Mouse (Mus musculus): ENCODE results near the gene Prss33. TPM values are rescaled to one million over a fixed set of nuclear protein-coding genes. Genes with fewer than 3 reads are reported as not detected.
A peak's percentile ranks its signal among the peaks of the same experiment; 100 is the strongest.

Gene Prss33
- polyA plus RNA-seq, 1 experiment from 2014 or later: not detected

DNA sequence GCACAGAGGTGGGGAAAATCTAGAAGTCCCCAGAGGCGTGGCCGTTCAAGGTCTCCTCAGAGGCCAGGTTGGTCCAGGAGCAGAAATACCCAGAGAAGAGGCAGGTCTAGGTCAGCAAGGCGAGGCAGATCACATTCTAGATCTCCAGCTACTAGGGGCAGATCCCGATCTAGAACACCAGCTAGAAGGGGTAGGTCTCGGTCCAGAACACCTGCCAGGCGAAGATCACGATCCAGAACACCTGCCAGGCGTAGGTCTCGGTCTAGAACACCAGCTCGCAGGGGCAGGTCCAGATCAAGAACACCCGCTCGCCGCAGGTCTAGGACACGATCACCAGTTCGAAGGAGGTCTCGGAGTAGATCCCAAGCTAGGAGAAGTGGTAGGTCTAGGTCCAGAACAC lies 20.2 kb downstream of the Prss33 start:
- Histone ChIP-seq H3K9me3 (ENCODE audit: control insufficient read depth, low read length) (peaks cover 25% of the 10 kb centered on the region), H3K36me3 (ENCODE audit: control insufficient read depth, insufficient read depth) (peaks cover 87% of the 10 kb centered on the region), H3K27ac (ENCODE audit: low read length) (no peak overlapping the region), H3K27me3 (replicated peaks; ENCODE audit: control insufficient read depth, insufficient read depth, low read length) (no peaks in the 10 kb centered on the region), H3K9ac (replicated peaks; ENCODE audit: low read depth, low read length) (no peak overlapping the region), H3K4me1 (replicated peaks; ENCODE audit: control insufficient read depth, insufficient read depth, low read length) (no peaks in the 10 kb centered on the region), H3K4me3 (replicated peaks; ENCODE audit: low read length) (no peak overlapping the region), H3K4me2 (ENCODE audit: low read length) (no peak overlapping the region)
- no peak for ATAC-seq
- 97% methylated on average over 16 of the region's 16 CpGs for WGBS

- no peak overlapping the region for H3K4me2 ChIP-seq (ENCODE audit: low read length)
- H3K4me3 ChIP-seq (replicated peaks; ENCODE audit: low read length): no peak overlapping the region
- H3K9ac ChIP-seq (replicated peaks; ENCODE audit: low read depth, low read length): no peak overlapping the region
- H3K27me3 ChIP-seq (replicated peaks; ENCODE audit: control insufficient read depth, insufficient read depth, low read length): no peaks in the 10 kb centered on the region
- peaks cover 36% of the 10 kb centered on the region for H3K36me3 ChIP-seq (ENCODE audit: control insufficient read depth, insufficient read depth)
- 96% methylated on average over 3 of the region's 3 CpGs for WGBS
- peaks cover 28% of the 10 kb centered on the region for H3K4me1 ChIP-seq (replicated peaks; ENCODE audit: control insufficient read depth, insufficient read depth, low read length)
- no peak overlapping the region for H3K27ac ChIP-seq (ENCODE audit: low read length)
- ATAC-seq: no peak
- H3K9me3 ChIP-seq (ENCODE audit: control insufficient read depth, low read length): no peaks in the 10 kb centered on the region
Observed at GRCm38 (mm10) chr17:23807918-23808317, 27.9 kb downstream of the Prss33 start.

DNA sequence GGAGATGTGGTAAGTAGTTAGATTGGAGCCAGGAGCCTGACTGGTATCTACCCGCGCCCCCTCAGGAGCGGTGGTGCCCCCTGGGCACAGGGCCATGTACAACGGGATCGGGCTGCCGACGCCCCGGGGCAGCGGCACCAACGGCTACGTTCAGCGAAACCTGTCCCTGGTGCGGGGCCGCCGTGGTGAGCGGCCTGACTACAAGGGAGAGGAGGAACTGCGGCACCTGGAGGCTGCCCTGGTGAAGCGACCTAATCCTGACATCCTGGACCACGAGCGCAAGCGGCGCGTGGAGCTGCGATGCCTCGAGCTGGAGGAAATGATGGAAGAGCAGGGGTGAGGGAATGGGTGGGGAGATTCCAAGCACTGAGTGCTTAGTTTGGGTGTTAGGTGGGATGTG lies 29.0 kb downstream of the Prss33 start:
- Histone ChIP-seq H3K4me3 (replicated peaks; ENCODE audit: low read length) (no peak overlapping the region), H3K36me3 (ENCODE audit: control insufficient read depth, insufficient read depth) (peaks cover 28% of the 10 kb centered on the region), H3K4me2 (ENCODE audit: low read length) (no peak overlapping the region; the same call in 1 of the 2 replicates), H3K4me1 (replicated peaks; ENCODE audit: control insufficient read depth, insufficient read depth, low read length) (peaks cover 32% of the 10 kb centered on the region), H3K27ac (ENCODE audit: low read length) (no peak overlapping the region), H3K9ac (replicated peaks; ENCODE audit: low read depth, low read length) (no peak overlapping the region), H3K9me3 (ENCODE audit: control insufficient read depth, low read length) (no peaks in the 10 kb centered on the region), H3K27me3 (replicated peaks; ENCODE audit: control insufficient read depth, insufficient read depth, low read length) (no peaks in the 10 kb centered on the region)
- ATAC-seq: no peak
- WGBS: 81% methylated on average over 25 of the region's 25 CpGs

DNA sequence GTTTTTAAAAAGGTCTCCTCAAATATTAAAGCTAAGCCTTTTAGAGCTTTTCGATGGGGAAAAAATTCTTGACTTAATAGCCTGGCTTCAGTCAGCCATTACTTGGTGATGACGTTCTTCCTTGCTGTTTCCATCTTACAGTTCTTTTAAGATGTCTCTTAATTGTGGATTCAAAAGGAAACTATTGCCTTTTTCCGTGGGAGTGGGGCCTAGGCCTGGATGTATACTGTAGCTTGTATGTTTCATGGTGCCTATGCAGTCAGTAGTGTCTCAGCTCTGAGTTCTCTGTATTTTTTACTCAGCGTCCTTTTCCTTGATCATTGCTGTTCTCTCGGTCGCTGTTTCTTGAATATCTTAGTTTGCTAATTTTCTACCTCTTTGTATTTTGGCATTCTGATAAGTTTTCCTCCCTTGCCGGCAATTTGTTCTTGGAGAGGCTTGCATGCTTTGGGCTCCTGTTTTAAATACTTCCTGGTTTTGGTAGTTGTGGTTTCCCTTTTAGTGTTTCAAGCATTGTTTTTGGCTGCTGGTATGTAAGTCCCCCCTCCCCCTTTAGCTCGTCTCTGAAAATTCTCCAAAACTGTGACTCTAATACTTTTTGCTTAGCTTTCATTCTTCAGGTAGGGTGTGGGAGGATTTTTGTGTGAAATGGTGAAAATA lies 31.3 kb downstream of the Prss33 start:
- peaks cover 10% of the 10 kb centered on the region for H3K36me3 ChIP-seq (ENCODE audit: control insufficient read depth, insufficient read depth)
- ATAC-seq: no peak
- WGBS: 1% methylated on average over 8 of the region's 8 CpGs
- H3K9me3 ChIP-seq (ENCODE audit: control insufficient read depth, low read length): no peaks in the 10 kb centered on the region
- peak overlapping the region; percentile 94 for H3K4me2 ChIP-seq (ENCODE audit: low read length)
- peaks cover 32% of the 10 kb centered on the region for H3K4me1 ChIP-seq (replicated peaks; ENCODE audit: control insufficient read depth, insufficient read depth, low read length)
- no peaks in the 10 kb centered on the region for H3K27me3 ChIP-seq (replicated peaks; ENCODE audit: control insufficient read depth, insufficient read depth, low read length)
- H3K4me3 ChIP-seq (replicated peaks; ENCODE audit: low read length): peak overlapping the region; percentile 100
- H3K27ac ChIP-seq (ENCODE audit: low read length): no peak overlapping the region
- peak overlapping the region; percentile 88 for H3K9ac ChIP-seq (replicated peaks; ENCODE audit: low read depth, low read length)

DNA sequence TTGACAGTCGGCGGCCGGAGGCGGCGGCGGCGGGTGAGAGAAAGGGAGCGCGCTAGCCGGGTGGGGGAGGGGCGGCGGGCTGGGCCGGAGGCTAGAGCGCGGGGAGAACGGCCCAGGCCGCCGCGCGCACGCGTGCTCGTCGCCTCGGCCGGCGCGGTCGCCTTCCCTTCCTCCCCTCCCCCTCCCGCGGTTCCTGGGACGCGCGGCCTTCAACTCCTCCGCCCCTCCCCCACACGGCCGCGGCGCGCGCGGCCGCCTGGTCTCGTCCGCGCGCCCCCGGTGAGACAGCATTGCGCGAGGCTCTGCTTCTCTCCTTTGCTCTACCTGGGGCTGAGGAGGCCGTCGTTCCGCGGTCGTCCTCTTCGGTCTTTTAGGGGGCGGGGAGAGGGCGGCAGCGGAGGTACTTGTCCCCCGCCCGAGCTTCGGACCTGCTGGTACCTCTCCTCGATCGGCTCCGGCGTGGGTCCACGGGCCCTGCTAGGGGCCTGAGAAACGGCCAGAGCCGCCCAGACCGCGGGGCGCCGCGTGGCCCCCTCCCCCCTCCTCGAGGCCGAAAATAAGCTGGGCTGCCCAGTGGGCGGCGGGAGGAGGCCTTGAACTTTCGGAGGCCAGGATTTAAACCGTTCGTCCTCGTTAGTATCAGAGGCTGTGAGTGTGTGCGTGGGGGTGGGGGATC lies 32.4 kb downstream of the Prss33 start:
- peak overlapping the region; percentile 88 for H3K9ac ChIP-seq (replicated peaks; ENCODE audit: low read depth, low read length)
- peaks cover 32% of the 10 kb centered on the region for H3K4me1 ChIP-seq (replicated peaks; ENCODE audit: control insufficient read depth, insufficient read depth, low read length)
- no peaks in the 10 kb centered on the region for H3K9me3 ChIP-seq (ENCODE audit: control insufficient read depth, low read length)
- H3K4me2 ChIP-seq (ENCODE audit: low read length): peak overlapping the region; percentile 94
- H3K27me3 ChIP-seq (replicated peaks; ENCODE audit: control insufficient read depth, insufficient read depth, low read length): no peaks in the 10 kb centered on the region
- WGBS: under 1% methylated on average over 67 of the region's 83 CpGs
- peak; percentile 43 for ATAC-seq
- peak overlapping the region; percentile 100 for H3K4me3 ChIP-seq (replicated peaks; ENCODE audit: low read length)
- peak overlapping the region; percentile 92 for H3K27ac ChIP-seq (ENCODE audit: low read length)
- no peaks in the 10 kb centered on the region; the same call in 1 of the 2 replicates for H3K36me3 ChIP-seq (ENCODE audit: control insufficient read depth, insufficient read depth)

- Histone ChIP-seq H3K27me3 (replicated peaks; ENCODE audit: control insufficient read depth, insufficient read depth, low read length) (no peaks in the 10 kb centered on the region), H3K27ac (ENCODE audit: low read length) (peak overlapping the region; percentile 92), H3K4me3 (replicated peaks; ENCODE audit: low read length) (peak overlapping the region; percentile 100), H3K4me1 (replicated peaks; ENCODE audit: control insufficient read depth, insufficient read depth, low read length) (peaks cover 32% of the 10 kb centered on the region), H3K36me3 (ENCODE audit: control insufficient read depth, insufficient read depth) (no peaks in the 10 kb centered on the region), H3K9me3 (ENCODE audit: control insufficient read depth, low read length) (no peaks in the 10 kb centered on the region), H3K9ac (replicated peaks; ENCODE audit: low read depth, low read length) (peak overlapping the region; percentile 88), H3K4me2 (ENCODE audit: low read length) (peak overlapping the region; percentile 68)
- ATAC-seq: peak; percentile 99
- WGBS: 1% methylated on average over 60 of the region's 60 CpGs
Observed at GRCm38 (mm10) chr17:23802746-23803365, 33.0 kb downstream of the Prss33 start.

- 93% methylated on average over 10 of the region's 10 CpGs for WGBS
- H3K9me3 ChIP-seq (ENCODE audit: control insufficient read depth, low read length): no peaks in the 10 kb centered on the region
- H3K9ac ChIP-seq (replicated peaks; ENCODE audit: low read depth, low read length): no peak overlapping the region
- H3K27ac ChIP-seq (ENCODE audit: low read length): no peak overlapping the region
- H3K4me3 ChIP-seq (replicated peaks; ENCODE audit: low read length): no peak overlapping the region
- H3K4me1 ChIP-seq (replicated peaks; ENCODE audit: control insufficient read depth, insufficient read depth, low read length): peaks cover 26% of the 10 kb centered on the region
- ATAC-seq: no peak
- H3K36me3 ChIP-seq (ENCODE audit: control insufficient read depth, insufficient read depth): no peaks in the 10 kb centered on the region
- H3K4me2 ChIP-seq (ENCODE audit: low read length): no peak overlapping the region
- H3K27me3 ChIP-seq (replicated peaks; ENCODE audit: control insufficient read depth, insufficient read depth, low read length): no peaks in the 10 kb centered on the region
Observed at GRCm38 (mm10) chr17:23801627-23802026, 34.2 kb downstream of the Prss33 start.

DNA sequence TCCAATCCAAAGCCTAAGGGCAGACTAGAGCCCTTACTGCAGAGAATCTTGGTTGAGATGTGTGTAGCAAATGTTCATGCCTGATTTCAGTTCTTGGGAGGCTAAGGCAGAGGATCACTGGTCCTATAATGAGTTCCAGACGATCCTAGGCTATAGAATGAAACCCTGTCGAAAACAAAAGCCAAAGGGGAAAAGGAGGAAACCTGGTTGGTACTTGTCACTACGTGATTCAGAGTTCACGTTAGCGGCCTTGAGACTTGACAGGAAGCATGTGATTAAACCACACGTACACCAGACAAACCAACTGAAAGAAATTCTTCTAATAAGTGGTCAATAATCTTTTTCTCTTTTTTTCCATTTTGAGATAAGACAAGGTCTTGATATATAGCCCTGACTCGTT lies 38.5 kb downstream of the Prss33 start:
- no peaks in the 10 kb centered on the region for H3K36me3 ChIP-seq (ENCODE audit: control insufficient read depth, insufficient read depth)

GRCm38 (mm10) chr17:23795323-23795722 lies 40.5 kb downstream of the Prss33 start:
- no peak overlapping the region for H3K4me3 ChIP-seq (replicated peaks; ENCODE audit: low read length)
- no peak overlapping the region for H3K9ac ChIP-seq (replicated peaks; ENCODE audit: low read depth, low read length)
- no peaks in the 10 kb centered on the region for H3K36me3 ChIP-seq (ENCODE audit: control insufficient read depth, insufficient read depth)
- WGBS: 95% methylated on average over 8 of the region's 8 CpGs
- H3K27me3 ChIP-seq (replicated peaks; ENCODE audit: control insufficient read depth, insufficient read depth, low read length): no peaks in the 10 kb centered on the region
- no peak for ATAC-seq
- no peak overlapping the region for H3K27ac ChIP-seq (ENCODE audit: low read length)
- no peak overlapping the region for H3K4me2 ChIP-seq (ENCODE audit: low read length)
- no peaks in the 10 kb centered on the region for H3K9me3 ChIP-seq (ENCODE audit: control insufficient read depth, low read length)
- H3K4me1 ChIP-seq (replicated peaks; ENCODE audit: control insufficient read depth, insufficient read depth, low read length): peaks cover 11% of the 10 kb centered on the region

More for the DNA sequence above, 38.5 kb downstream of the Prss33 start:
- Histone ChIP-seq H3K27me3 (replicated peaks; ENCODE audit: control insufficient read depth, insufficient read depth, low read length) (no peaks in the 10 kb centered on the region), H3K27ac (ENCODE audit: low read length) (no peak overlapping the region), H3K4me1 (replicated peaks; ENCODE audit: control insufficient read depth, insufficient read depth, low read length) (peaks cover 2% of the 10 kb centered on the region; the same call in 1 of the 2 replicates), H3K9me3 (ENCODE audit: control insufficient read depth, low read length) (no peaks in the 10 kb centered on the region), H3K4me2 (ENCODE audit: low read length) (no peak overlapping the region), H3K9ac (replicated peaks; ENCODE audit: low read depth, low read length) (no peak overlapping the region), H3K4me3 (replicated peaks; ENCODE audit: low read length) (no peak overlapping the region)
- ATAC-seq: no peak
- 78% methylated on average over 7 of the region's 7 CpGs for WGBS

All from forebrain, embryonic 16.5 days (tissue).